Mouse (Mus musculus) kidney, adult 2 months (tissue): Measurements from ENCODE around the gene Smim14. TPM values are rescaled to one million over a fixed set of nuclear protein-coding genes. Genes with fewer than 3 reads are reported as not detected.

Experiments used
- DNase-seq: peaks from one replicate; pipeline ENCODE4 v3.0.0; 2021
- H3K27ac ChIP-seq: fragments of 200-500 bp; 2 replicates; pipeline ENCODE4 v1.5.1; 2012; ENCODE audit warnings: low read depth, low read length, control low read depth, inconsistent platforms; ENCODE audit not compliant: insufficient read depth
- H3K27me3 ChIP-seq: fragments of 200-500 bp; replicated peaks from 2 replicates; pipeline ENCODE4 v1.6.1; 2012; ENCODE audit warnings: mild to moderate bottlenecking, moderate library complexity, low read length, inconsistent platforms; ENCODE audit not compliant: control insufficient read depth, insufficient read depth
- H3K36me3 ChIP-seq: fragments of 200-500 bp; 2 replicates; pipeline ENCODE4 v1.6.1; 2012; ENCODE audit warnings: mild to moderate bottlenecking, moderate library complexity, low read length, inconsistent platforms; ENCODE audit not compliant: control insufficient read depth, insufficient read depth
- H3K4me1 ChIP-seq: fragments of 200-500 bp; 2 replicates; pipeline ENCODE4 v1.6.1; 2011; ENCODE audit warnings: low read length; ENCODE audit not compliant: control insufficient read depth, insufficient read depth
- H3K4me3 ChIP-seq: fragments of 200-500 bp; 2 replicates; pipeline ENCODE4 v1.5.1; 2011; ENCODE audit warnings: mild to moderate bottlenecking, low read depth, low read length, control low read depth; ENCODE audit not compliant: insufficient read depth
- CTCF ChIP-seq: fragments of 200-500 bp; conservative IDR thresholded peaks from 2 replicates; pipeline ENCODE4 v1.5.1; 2011; ENCODE audit warnings: low read depth, mild to moderate bottlenecking, control low read depth, low read length, moderate library complexity, mixed read lengths; ENCODE audit not compliant: insufficient read depth, insufficient read length
- POLR2A ChIP-seq: fragments of 200-500 bp; IDR thresholded peaks from one replicate; pipeline ENCODE4 v1.6.1; 2011; ENCODE audit warnings: low read depth, low read length, control low read depth
- WGBS: fragments of 180-500 bp; shearing (Covaris S2); methylation state at CpG from one replicate; pipeline ENCODE4 v1.1.7; 2018; 5-methylcytosine and 5-hydroxymethylcytosine counted together
- polyA plus RNA-seq: library from polyadenylated mRNA; depleted of rRNA; stranded (reverse); fragments of >200 nt; gene quantifications from 2 replicates; pipeline ENCODE4 v1.2.3, GENCODE M21; 2012

Gene Smim14
- polyA plus RNA-seq, 1 experiment, result 114 TPM

GRCm38 (mm10) chr5:65557109-65557508 lies 20.1 kb upstream of the Smim14 start:
- H3K27ac ChIP-seq, result no peak overlapping the region
- TF ChIP-seq CTCF (no peak), POLR2A (no peak)
- no peaks in the 10 kb centered on the region for H3K36me3 ChIP-seq
- no peaks in the 10 kb centered on the region; the same call in 1 of the 2 replicates for H3K4me1 ChIP-seq
- H3K27me3 ChIP-seq, result no peaks in the 10 kb centered on the region
- no peak overlapping the region for H3K4me3 ChIP-seq
- DNase-seq, result no peak

- Histone ChIP-seq H3K27me3 (no peaks in the 10 kb centered on the region), H3K4me3 (no peak overlapping the region), H3K4me1 (no peaks in the 10 kb centered on the region; the same call in 1 of the 2 replicates), H3K36me3 (no peaks in the 10 kb centered on the region), H3K27ac (no peak overlapping the region)
- 87% methylated on average over 1 of the region's 1 CpGs for WGBS
- DNase-seq, result no peak
- no peak for TF ChIP-seq POLR2A
- TF ChIP-seq CTCF, result no peak
These were observed 12.7 kb upstream of the Smim14 start for GRCm38 (mm10) chr5:65549677-65550076.

- TF ChIP-seq POLR2A (no peak), CTCF (no peak)
- DNase-seq, result no peak
These were observed 7.6 kb upstream of the Smim14 start for GRCm38 (mm10) chr5:65544616-65545015.

GRCm38 (mm10) chr5:65543491-65543890 lies 6.5 kb upstream of the Smim14 start:
- Histone ChIP-seq H3K36me3 (no peaks in the 10 kb centered on the region; the same call in 1 of the 2 replicates), H3K4me3 (no peak overlapping the region), H3K27ac (no peak overlapping the region), H3K4me1 (no peaks in the 10 kb centered on the region; the same call in 1 of the 2 replicates), H3K27me3 (no peaks in the 10 kb centered on the region)
- 91% methylated on average over 1 of the region's 1 CpGs for WGBS
- TF ChIP-seq CTCF (no peak), POLR2A (no peak)
- DNase-seq, result no peak

More at GRCm38 (mm10) chr5:65544616-65545015, 7.6 kb upstream of the Smim14 start:
- no peaks in the 10 kb centered on the region; the same call in 1 of the 2 replicates for H3K36me3 ChIP-seq
- no peaks in the 10 kb centered on the region; the same call in 1 of the 2 replicates for H3K4me1 ChIP-seq
- H3K27me3 ChIP-seq, result no peaks in the 10 kb centered on the region
- 76% methylated on average over 2 of the region's 2 CpGs for WGBS
- no peak overlapping the region for H3K4me3 ChIP-seq
- no peak overlapping the region for H3K27ac ChIP-seq

DNA sequence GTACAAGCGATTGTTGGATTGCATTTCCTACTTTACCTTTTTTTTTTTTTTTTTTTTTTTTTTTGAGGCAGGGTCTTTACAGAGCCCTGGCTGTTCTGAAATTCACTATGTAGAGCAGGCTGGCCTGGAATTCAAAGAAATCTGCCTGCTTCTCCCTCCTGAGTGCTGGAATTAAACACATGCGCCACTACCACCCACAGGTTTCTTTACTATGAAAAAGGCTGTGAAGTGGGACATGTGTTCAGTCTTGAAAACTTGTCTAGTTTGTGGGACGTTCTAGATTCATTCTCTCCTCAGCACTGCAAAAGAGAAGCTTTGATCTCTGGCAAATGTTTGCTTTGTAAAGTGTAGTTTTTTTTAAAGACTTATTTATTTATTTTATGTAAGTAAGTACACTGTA lies 4.9 kb upstream of the Smim14 start:
- DNase-seq, result no peak
- Histone ChIP-seq H3K27me3 (no peaks in the 10 kb centered on the region), H3K4me3 (no peak overlapping the region), H3K27ac (no peak overlapping the region), H3K4me1 (no peaks in the 10 kb centered on the region; the same call in 1 of the 2 replicates), H3K36me3 (no peaks in the 10 kb centered on the region; the same call in 1 of the 2 replicates)
- no peak for TF ChIP-seq CTCF
- no peak for TF ChIP-seq POLR2A
- WGBS, result 72% methylated on average over 3 of the region's 3 CpGs

DNA sequence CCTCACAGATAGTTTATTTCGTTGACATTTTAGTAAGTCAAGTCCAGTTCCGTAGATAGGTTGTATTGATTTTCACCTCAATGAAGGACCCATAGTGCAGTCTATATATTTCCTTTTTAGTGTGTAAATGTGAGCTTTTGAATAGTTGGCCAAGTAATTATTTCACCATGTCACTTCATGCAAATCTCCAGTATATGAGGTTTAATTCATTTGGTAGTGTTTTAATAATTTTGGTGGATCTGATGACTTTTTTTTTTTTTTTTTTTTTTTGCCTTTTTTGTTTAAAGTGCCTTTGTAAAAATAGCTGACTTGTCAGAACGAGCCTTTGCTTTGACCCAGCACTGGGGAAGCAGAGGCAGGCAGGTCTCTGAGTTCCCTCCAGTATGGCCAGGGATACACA lies 2.8 kb upstream of the Smim14 start:
- DNase-seq, result no peak
- no peaks in the 10 kb centered on the region; the same call in 1 of the 2 replicates for H3K4me1 ChIP-seq
- H3K27ac ChIP-seq, result no peak overlapping the region
- 92% methylated on average over 3 of the region's 3 CpGs for WGBS
- H3K36me3 ChIP-seq, result no peaks in the 10 kb centered on the region; the same call in 1 of the 2 replicates
- TF ChIP-seq POLR2A, result no peak
- no peak for TF ChIP-seq CTCF
- no peak overlapping the region for H3K4me3 ChIP-seq
- no peaks in the 10 kb centered on the region for H3K27me3 ChIP-seq

GRCm38 (mm10) chr5:65538829-65539228 lies 1.8 kb upstream of the Smim14 start:
- Histone ChIP-seq H3K27me3 (no peaks in the 10 kb centered on the region), H3K36me3 (no peaks in the 10 kb centered on the region; the same call in 1 of the 2 replicates), H3K4me1 (no peaks in the 10 kb centered on the region; the same call in 1 of the 2 replicates), H3K27ac (no peak overlapping the region), H3K4me3 (no peak overlapping the region)
- WGBS, result 17% methylated on average over 4 of the region's 4 CpGs
- TF ChIP-seq CTCF (no peak), POLR2A (no peak)
- DNase-seq, result peak; percentile 28
